Mouse (Mus musculus) kidney, adult 8-10 months (tissue): ENCODE measurements around the gene Gm10188.
A peak's percentile ranks its signal among the peaks of the same experiment; 100 is the strongest.

Source experiments
- DNase-seq, 2 experiments: peaks; one replicate each; pipeline ENCODE4 v3.0.0; 2022

Gm10188 gene

GRCm38 (mm10) chr1:132229667-132230066 is at the start of gene Gm10188:
Gene Gm10188, minus strand, starts transcription at chr1:132229767.
- no peak for DNase-seq

DNA sequence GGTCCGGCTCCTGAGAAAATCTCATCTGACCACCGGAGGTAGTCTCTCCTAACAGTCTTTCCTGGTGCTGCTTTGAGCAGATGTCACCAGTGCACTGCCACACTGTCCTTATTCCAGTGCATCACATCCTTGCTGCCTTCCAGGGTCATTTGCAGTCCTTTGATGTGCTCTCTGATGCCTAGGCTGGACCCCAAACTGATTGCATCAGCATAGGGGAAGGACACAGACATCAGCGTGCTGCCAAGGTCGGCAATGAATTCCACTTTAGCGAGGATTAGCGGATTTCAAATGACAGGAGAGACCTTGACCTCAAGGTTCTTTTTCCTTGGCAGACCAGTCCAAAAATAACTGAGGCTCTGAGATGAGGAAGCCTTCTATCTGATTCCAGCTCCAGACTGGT is 47.6 kb upstream of the Gm10188 start:
- DNase-seq: no peak

- no peak for DNase-seq
Observed at GRCm38 (mm10) chr1:132276694-132277093, 47.1 kb upstream of the Gm10188 start.

DNA sequence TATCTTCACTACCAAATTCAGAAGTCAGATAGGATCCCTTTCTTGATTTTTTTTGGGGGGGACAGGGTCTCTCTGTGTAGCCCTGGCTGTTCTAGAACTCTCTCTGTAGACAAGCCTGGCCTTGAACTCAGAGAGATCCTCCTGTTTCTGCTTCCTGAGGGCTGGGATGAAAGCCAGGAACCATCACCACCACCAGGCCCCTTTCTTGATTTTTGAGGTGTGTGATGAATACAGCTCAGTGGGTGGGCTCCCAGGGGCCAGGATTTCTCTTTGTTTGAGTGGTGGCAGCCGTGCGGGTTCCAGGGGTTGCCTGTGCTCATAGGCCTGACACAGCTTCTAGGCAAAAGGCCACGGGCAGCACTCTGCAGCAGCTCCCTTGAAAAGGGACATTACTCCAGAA is 41.7 kb upstream of the Gm10188 start:
- DNase-seq: no peak

DNA sequence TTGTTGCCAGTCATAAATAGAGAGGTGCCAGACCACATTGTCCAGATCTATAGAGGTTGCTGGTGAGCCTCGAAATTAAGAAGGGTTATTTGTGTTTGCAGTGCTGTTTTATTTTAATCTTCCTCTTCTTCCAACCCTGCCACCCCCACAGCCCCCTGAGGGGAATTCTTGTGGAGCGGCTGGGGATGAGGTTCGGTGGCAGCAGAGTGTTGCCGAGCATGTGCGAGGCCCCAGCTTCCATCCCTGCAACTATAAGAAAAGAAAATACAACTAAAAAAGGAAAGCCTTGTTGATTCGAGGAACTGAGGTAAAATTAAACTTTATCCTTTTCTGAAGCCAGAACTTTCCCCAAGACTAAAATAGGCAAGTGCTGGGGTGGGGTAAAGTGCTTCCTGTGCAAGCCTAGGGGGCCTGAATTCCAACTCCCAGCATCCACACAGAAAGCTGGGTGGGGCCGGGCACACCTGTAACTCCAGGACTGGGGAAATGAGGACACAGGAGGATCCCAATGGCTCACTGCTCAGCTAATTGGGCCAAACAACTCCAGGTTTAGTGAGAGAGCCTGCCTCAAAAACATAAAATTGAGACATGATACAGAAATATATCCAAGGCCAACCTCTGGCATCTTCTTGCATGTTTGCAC is 39.0 kb upstream of the Gm10188 start:
- DNase-seq: no peak

DNA sequence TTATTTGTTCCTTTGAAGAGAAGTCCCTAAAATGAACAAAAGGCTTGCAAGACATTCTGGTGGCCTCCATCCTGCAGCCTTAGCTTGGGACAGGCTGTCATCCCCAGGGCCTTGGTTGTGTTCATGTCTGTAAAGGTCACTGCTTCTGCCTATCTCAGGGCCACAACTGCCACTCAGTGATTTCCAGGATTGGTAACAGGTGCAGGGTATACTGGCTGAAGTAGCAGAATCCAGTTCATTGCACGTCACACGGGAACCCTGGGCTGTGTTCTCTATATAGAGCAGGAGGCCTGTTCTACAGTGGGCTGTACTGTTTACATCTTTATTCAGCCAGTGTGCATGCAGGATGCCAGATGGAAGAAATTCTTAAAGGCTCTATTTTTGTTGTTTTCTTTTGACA is 38.4 kb upstream of the Gm10188 start:
- no peak for DNase-seq

GRCm38 (mm10) chr1:132266791-132267557 is 37.4 kb upstream of the Gm10188 start:
- peak; percentile 23 to 56 for DNase-seq

DNA sequence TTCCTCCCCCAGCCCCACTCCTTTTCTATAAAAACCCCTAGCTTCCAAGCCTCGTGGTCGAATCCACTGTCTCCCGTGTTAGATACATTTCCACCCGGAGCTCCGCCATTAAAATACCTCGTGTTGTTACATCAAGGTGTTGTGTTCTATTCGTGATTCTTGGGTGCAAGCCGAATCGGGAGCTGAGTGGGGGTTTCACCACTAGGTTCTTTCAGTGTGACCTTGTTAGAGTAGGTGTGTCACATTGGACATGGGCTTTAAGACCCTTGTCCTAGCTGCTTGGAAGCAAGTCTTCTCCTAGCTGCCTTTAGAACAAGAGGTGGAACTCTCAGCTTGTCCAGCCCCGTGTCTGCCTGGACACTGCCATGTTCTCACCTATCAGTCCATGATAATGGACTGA is 36.4 kb upstream of the Gm10188 start:
- DNase-seq: no peak

DNA sequence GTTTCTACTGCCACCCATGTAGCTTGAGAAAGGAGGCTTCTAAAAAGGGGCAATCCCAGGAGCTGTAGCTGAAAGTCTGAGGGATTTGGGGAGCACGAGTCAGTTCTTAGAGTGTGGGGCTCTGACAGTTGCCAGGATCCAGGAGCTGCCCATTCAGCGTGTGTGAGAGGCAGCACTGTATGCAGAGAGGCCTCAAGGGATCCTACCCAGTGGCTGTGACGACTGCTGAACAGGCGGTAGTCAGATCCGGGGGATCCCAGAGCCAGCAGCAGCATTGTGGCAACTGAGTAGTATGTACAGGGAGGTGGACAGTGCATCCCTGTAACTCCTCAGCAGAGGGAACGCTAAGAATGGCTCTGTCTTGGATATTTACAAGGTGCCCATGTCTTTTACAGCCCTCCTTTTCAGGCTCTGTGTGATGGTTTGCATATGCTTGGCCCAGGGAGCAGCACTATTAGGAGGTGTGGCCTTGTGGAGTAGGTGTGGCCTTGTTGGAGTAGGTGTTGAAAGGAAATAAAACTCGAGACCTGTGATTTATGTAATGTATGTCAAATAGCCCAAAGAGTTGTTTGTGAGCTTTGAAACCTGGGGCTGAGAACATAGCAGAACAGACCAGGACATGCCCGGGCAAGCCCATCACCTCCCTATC is 35.8 kb upstream of the Gm10188 start:
- no peak for DNase-seq

DNA sequence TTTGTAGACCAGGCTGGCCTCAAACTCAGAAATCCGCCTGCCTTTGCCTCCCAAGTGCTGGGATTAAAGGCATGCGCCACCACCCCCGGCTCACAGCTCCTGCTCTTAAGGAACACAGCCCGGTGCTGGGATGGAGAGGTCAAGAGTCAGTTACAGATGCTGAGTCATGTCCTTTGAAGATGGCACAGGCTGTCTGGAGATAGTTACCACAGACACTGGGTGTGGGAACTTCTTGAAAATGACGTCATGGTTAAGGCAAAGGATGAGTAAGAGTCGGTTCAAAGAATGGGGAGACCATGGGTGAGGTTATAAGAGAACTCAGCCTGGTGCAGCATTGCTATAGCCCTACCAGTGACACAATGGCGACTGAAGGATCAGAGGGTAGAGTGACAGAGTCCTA is 35.0 kb upstream of the Gm10188 start:
- DNase-seq: no peak

GRCm38 (mm10) chr1:132263618-132264017 is 34.1 kb upstream of the Gm10188 start:
- DNase-seq: no peak

DNA sequence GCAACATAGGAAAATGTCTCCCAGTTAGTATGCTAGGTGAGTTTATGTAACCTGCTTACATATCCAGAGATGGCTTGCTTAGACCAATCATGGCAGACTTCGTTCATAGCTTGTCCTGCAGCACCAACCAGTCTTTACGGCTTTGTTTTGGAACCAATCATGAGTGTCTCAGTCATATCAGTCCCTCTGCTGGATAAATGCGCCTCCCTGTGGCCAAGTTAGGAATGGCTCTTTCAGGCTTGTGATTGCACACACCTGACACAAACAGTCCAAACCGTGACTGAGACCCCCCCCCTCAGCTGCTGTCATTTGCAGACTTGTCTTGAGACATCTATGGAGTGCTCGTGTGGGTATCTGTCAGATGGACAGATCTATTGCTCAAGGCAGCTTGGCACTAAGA is 31.5 kb upstream of the Gm10188 start:
- DNase-seq: no peak

DNA sequence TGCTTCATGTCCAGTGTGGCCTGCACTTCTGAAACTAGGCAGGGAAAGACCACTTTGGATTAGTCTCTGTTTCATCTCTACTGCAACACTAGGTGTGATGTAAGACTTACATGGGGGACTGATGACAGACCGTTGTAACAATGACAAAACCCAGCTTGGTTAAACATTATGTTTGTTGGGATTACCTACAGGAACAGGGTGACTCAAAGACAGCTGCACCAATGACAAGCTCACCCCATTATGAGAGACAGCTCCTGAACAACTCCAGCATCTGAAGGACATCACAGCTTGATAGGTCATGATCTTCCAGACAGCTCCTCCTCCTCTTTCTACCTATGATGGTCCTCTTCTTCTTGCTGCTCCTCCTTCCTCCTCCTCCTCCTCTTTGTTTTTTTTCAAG is 30.8 kb upstream of the Gm10188 start:
- DNase-seq: no peak

GRCm38 (mm10) chr1:132254467-132254866 is 24.9 kb upstream of the Gm10188 start:
- no peak for DNase-seq

DNA sequence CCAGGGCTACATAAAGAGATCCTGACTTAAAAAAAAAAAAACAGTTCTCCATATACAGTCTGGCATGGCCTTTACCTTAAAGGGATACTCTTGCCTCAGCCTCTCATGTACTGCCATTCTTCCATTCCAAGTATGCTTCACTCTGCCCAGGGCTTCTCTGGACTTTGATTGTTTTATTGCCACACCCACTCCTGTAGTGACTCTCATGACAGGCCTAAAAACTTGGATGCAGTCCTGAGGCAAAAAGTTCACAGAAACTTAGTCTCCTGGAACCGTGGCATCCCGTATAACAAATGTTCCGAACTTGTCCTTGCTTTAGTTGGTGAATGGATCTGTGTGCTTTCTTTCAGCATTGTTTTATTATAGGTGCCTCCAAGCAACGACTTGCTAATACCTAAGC is 17.1 kb upstream of the Gm10188 start:
- peak; percentile 42 to 49 for DNase-seq

GRCm38 (mm10) chr1:132246137-132246536 is 16.6 kb upstream of the Gm10188 start:
- no peak for DNase-seq

DNA sequence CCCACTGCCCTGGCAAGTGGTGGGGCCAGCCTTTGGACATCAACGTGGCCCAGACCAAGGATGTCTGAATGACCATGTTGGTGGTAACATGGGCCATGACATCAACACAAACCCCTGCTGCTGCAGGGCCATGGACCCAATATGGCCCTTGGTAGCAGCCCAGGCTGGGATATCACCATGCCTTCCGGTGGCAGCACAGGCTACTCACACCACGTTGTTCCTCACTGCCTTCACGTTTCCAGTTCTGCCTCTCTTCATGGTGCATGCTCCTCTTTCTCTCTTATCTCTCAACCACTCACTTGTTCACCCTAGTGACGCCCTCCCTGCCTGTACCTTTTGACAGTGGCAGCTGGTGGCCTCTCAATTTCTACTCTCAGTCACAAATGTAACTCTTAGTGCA is 15.4 kb upstream of the Gm10188 start:
- no peak for DNase-seq

GRCm38 (mm10) chr1:132237585-132238159 is 8.1 kb upstream of the Gm10188 start:
- DNase-seq: peak; percentile 29 to 73

DNA sequence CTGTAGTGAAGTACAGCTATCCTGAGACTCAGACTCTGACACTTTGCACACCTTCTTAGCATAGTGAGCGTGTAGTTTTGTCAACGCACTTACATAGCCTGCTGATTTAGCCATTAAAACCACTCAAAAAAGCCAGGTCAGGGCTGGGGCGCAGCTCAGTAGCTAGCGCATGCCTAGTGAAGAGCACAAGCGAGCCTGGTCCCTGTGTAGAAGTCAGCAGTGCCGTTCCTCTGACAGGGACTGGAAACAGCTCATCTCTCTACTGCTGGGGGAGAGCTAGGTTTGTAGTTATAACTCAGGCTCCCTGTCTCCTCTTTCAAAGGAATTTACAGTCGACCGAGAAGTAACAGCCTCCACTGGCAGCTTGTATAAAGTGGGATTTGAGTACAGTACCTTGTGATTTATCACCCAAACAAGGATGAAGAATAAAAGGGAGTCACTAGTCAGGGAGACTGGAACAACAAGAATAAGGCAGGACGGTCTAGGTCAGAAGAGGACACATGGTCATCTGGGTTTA is 5.2 kb upstream of the Gm10188 start:
- no peak for DNase-seq

GRCm38 (mm10) chr1:132233566-132233965 is 4.0 kb upstream of the Gm10188 start:
- peak; percentile 12 to 49 for DNase-seq

DNA sequence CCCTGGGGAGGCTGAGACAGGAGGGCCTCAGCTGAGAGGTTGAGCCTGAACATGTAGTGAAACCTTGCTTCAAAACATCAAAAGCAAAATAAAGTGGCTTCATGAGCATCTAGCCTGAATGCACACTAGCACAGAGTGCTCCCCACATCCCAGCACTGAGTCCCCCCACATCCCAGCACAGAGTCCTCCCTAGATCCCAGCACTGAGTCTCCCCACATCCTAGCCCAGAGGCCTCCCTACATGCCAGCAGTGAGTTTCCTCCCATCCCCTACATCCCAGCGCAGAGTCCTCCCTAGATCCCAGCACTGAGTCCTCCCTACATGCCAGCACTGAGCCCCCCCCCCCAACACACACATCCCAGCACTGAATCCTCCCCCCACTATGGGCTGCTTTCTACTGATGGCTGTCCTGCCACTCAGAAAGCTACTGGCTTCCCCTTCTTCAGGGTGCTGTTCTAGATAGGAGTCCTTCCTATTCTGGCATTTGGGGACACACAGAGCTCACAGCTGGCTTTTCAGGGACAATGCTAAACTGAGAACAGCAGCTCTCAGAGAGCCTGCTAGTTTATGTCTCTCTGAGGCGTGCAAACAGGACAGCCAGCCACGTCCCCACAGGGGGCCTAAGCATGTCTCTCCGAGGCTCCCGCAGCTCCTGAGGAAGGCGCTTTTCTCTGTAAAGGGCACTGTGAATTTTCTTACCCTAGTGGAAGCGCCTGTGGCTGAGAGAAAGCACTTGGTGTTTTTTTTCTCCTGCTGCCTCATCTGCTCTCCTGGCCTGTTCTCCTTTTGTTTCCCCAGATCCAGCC is 2.1 kb upstream of the Gm10188 start:
- DNase-seq: no peak

DNA sequence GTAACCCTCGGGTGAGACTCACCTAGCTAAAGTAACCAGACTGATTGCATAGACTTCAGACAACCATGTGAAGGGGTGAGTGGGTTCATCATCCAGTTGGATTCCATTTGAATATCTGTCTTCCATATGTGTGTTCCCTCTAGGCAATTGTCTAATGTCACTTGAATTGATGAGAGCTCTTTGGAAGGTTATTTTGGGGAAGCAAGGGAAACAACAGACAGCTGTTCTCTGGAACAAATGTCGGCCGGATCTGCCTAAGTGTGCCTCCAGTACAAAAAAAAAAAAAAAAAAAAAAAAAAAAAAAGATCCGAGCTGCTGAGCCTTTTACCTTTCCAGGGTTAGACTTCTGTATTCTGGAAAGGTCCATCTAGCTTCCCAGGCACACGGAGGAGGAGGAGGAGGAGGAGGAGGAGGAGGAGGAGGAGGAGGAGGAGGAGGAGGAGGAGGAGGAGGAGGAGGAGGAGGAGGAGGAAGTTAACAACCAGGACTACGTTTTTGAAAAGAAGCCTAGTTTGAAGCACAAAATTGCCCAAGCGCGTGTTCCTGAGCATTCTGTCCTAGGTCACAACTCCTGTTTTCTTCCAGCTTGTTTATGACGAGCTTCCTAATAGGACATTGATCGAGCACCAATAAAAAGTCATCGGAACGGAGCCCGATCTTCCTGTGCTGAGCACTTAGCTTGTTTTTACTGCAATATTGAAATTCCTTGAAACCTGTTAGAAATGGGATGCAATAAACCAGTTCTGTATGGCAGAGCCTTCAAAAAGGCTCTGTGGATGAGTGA is 3.1 kb downstream of the Gm10188 start:
- DNase-seq: no peak
